Mouse (Mus musculus) forebrain, embryonic 11.5 days (tissue): ENCODE data around the gene Pla2g15. TPM values are rescaled to one million over a fixed set of nuclear protein-coding genes. Genes with fewer than 3 reads are reported as not detected.
A peak's percentile ranks its signal among the peaks of the same experiment; 100 is the strongest.

Experiments
- ATAC-seq: fragments of 200-750 bp; cut with Nextera tagmentation; replicated peaks from 2 replicates; pipeline ENCODE4 v1.8.0; 2017; ENCODE audit warnings: moderate TSS enrichment; ENCODE audit not compliant: low FRiP score
- DNase-seq: peaks from one replicate; pipeline ENCODE4 v3.0.0-alpha.2; 2017; ENCODE audit warnings: low spot score
- H3K27ac ChIP-seq: fragments of 300-500 bp; sonication (generic); 2 replicates; pipeline ENCODE4 v1.5.1; 2014; ENCODE audit warnings: low read depth, low read length
- H3K27me3 ChIP-seq: fragments of 300-500 bp; sonication (generic); 2 replicates; pipeline ENCODE4 v1.6.1; 2014; ENCODE audit warnings: mild to moderate bottlenecking, low read length, mixed read lengths; ENCODE audit not compliant: control insufficient read depth, insufficient read depth
- H3K36me3 ChIP-seq: fragments of 300-500 bp; sonication (generic); 2 replicates; pipeline ENCODE4 v1.6.1; 2014; ENCODE audit warnings: mild to moderate bottlenecking, low read length, moderate library complexity, mixed read lengths; ENCODE audit not compliant: control insufficient read depth, insufficient read depth
- H3K4me1 ChIP-seq: fragments of 300-500 bp; sonication (generic); replicated peaks from 2 replicates; pipeline ENCODE4 v1.6.1; 2014; ENCODE audit warnings: low read length, mixed read lengths; ENCODE audit not compliant: control insufficient read depth, insufficient read depth
- H3K4me2 ChIP-seq: fragments of 300-500 bp; sonication (generic); 2 replicates; pipeline ENCODE4 v1.6.1; 2014; ENCODE audit warnings: low read depth, mild to moderate bottlenecking, low read length, moderate library complexity, mixed read lengths; ENCODE audit not compliant: severe bottlenecking
- H3K4me3 ChIP-seq: fragments of 300-500 bp; sonication (generic); 2 replicates; pipeline ENCODE4 v1.5.1; 2014; ENCODE audit warnings: low read depth, low read length
- H3K9ac ChIP-seq: fragments of 300-500 bp; sonication (generic); 2 replicates; pipeline ENCODE4 v1.6.1; 2014; ENCODE audit warnings: low read length
- H3K9me3 ChIP-seq: fragments of 300-500 bp; sonication (generic); 2 replicates; pipeline ENCODE4 v1.6.1; 2016; ENCODE audit warnings: low read length, mixed read lengths; ENCODE audit not compliant: control insufficient read depth
- WGBS: fragments of 180-500 bp; shearing (Covaris S2); extraction: QIAGEN DNeasy Blood & Tissue Kit; methylation state at CpG from one replicate; pipeline ENCODE4 v1.1.7; 2014; 5-methylcytosine and 5-hydroxymethylcytosine counted together
- polyA plus RNA-seq: library from polyadenylated mRNA; unstranded; fragments of >200 nt; fragmentation: Nextera tagmentation; extraction: Ambion mirVana; gene quantifications from 2 replicates; pipeline ENCODE4 v1.2.1, GENCODE M21; 2014

Pla2g15 gene
- polyA plus RNA-seq, 1 experiment from 2014 or later = 7.1 TPM

- H3K27ac ChIP-seq = peak within 1 kb of the TSS; percentile 75
- peak within 1 kb of the TSS; percentile 92 for H3K9ac ChIP-seq
- ATAC-seq = peak; percentile 91
- DNase-seq = peak; percentile 92
- under 1% methylated on average over 58 of the region's 59 CpGs for WGBS
- no peaks in the 10 kb centered on the region for H3K27me3 ChIP-seq
- H3K4me2 ChIP-seq = peak within 1 kb of the TSS; percentile 63
- no peaks in the 10 kb centered on the region for H3K9me3 ChIP-seq
- no peaks in the 10 kb centered on the region for H3K36me3 ChIP-seq
- peak within 1 kb of the TSS; percentile 83 for H3K4me3 ChIP-seq
- no peaks in the 10 kb centered on the region; the same call in 1 of the 2 replicates for H3K4me1 ChIP-seq
These were observed 18.3 kb downstream of the Pla2g15 start, which contains the start of gene Slc7a6 for GRCm38 (mm10) chr8:106168356-106169016. Slc7a6 (plus strand) TSS chr8:106168857.

- peak overlapping the region; percentile 75; the same call in 1 of the 2 replicates for H3K27ac ChIP-seq
- 3% methylated on average over 54 of the region's 54 CpGs for WGBS
- H3K4me3 ChIP-seq = peak overlapping the region; percentile 83
- H3K4me1 ChIP-seq = no peaks in the 10 kb centered on the region; the same call in 1 of the 2 replicates
- H3K27me3 ChIP-seq = no peaks in the 10 kb centered on the region
- DNase-seq (no peak), ATAC-seq (peak; percentile 62)
- H3K4me2 ChIP-seq = peak overlapping the region; percentile 63
- H3K36me3 ChIP-seq = no peaks in the 10 kb centered on the region
- H3K9me3 ChIP-seq = no peaks in the 10 kb centered on the region
- peak overlapping the region; percentile 92 for H3K9ac ChIP-seq
These were observed 19.1 kb downstream of the Pla2g15 start for GRCm38 (mm10) chr8:106169017-106169933.

GRCm38 (mm10) chr8:106169934-106170480, 19.8 kb downstream of the Pla2g15 start:
- Histone ChIP-seq H3K9ac (peak overlapping the region; percentile 92), H3K4me1 (no peaks in the 10 kb centered on the region; the same call in 1 of the 2 replicates), H3K27ac (no peak overlapping the region), H3K36me3 (no peaks in the 10 kb centered on the region), H3K27me3 (no peaks in the 10 kb centered on the region), H3K4me3 (peak overlapping the region; percentile 83), H3K9me3 (no peaks in the 10 kb centered on the region), H3K4me2 (peak overlapping the region; percentile 63)
- ATAC-seq (no peak), DNase-seq (no peak)
- 59% methylated on average over 6 of the region's 6 CpGs for WGBS

GRCm38 (mm10) chr8:106173566-106173965, 23.4 kb downstream of the Pla2g15 start:
- DNase-seq (no peak), ATAC-seq (no peak)
- Histone ChIP-seq H3K36me3 (no peaks in the 10 kb centered on the region), H3K9me3 (no peaks in the 10 kb centered on the region), H3K27ac (no peak overlapping the region), H3K4me3 (no peak overlapping the region), H3K27me3 (no peaks in the 10 kb centered on the region), H3K4me2 (no peak overlapping the region), H3K9ac (no peak overlapping the region), H3K4me1 (peaks cover 3% of the 10 kb centered on the region; the same call in 1 of the 2 replicates)
- 94% methylated on average over 3 of the region's 3 CpGs for WGBS

- Histone ChIP-seq H3K4me2 (no peak overlapping the region), H3K36me3 (no peaks in the 10 kb centered on the region), H3K9me3 (no peaks in the 10 kb centered on the region), H3K4me3 (no peak overlapping the region), H3K27me3 (no peaks in the 10 kb centered on the region), H3K9ac (no peak overlapping the region), H3K4me1 (peaks cover 3% of the 10 kb centered on the region; the same call in 1 of the 2 replicates), H3K27ac (no peak overlapping the region)
- WGBS = 20% methylated on average over 1 of the region's 1 CpGs
- DNase-seq (peak; percentile 28), ATAC-seq (no peak)
These were observed 26.7 kb downstream of the Pla2g15 start for GRCm38 (mm10) chr8:106176891-106177290.

GRCm38 (mm10) chr8:106177594-106177993, 27.4 kb downstream of the Pla2g15 start:
- Histone ChIP-seq H3K36me3 (no peaks in the 10 kb centered on the region), H3K27ac (no peak overlapping the region), H3K4me3 (no peak overlapping the region), H3K9me3 (no peaks in the 10 kb centered on the region), H3K4me2 (no peak overlapping the region), H3K4me1 (peaks cover 3% of the 10 kb centered on the region; the same call in 1 of the 2 replicates), H3K9ac (no peak overlapping the region), H3K27me3 (no peaks in the 10 kb centered on the region)
- no peak for ATAC-seq
- peak; percentile 16 for DNase-seq
- 80% methylated on average over 1 of the region's 1 CpGs for WGBS

GRCm38 (mm10) chr8:106178428-106178827, 28.2 kb downstream of the Pla2g15 start:
- Histone ChIP-seq H3K27me3 (no peaks in the 10 kb centered on the region), H3K9me3 (no peaks in the 10 kb centered on the region), H3K4me1 (peaks cover 3% of the 10 kb centered on the region; the same call in 1 of the 2 replicates), H3K27ac (no peak overlapping the region), H3K9ac (no peak overlapping the region), H3K4me2 (no peak overlapping the region), H3K36me3 (no peaks in the 10 kb centered on the region), H3K4me3 (no peak overlapping the region)
- DNase-seq (no peak), ATAC-seq (no peak)
- WGBS = 80% methylated on average over 2 of the region's 2 CpGs

GRCm38 (mm10) chr8:106185628-106186270, 35.5 kb downstream of the Pla2g15 start:
- ATAC-seq = no peak
- Histone ChIP-seq H3K4me1 (no peaks in the 10 kb centered on the region), H3K4me3 (no peak overlapping the region), H3K27ac (no peak overlapping the region), H3K9me3 (no peaks in the 10 kb centered on the region), H3K9ac (no peak overlapping the region), H3K36me3 (peaks cover 5% of the 10 kb centered on the region; the same call in 1 of the 2 replicates), H3K4me2 (no peak overlapping the region), H3K27me3 (no peaks in the 10 kb centered on the region)
- no peak for DNase-seq
- 87% methylated on average over 8 of the region's 8 CpGs for WGBS
